8 mouse cellular contexts compared by ENCODE assay signal in the genomic region with DNA sequence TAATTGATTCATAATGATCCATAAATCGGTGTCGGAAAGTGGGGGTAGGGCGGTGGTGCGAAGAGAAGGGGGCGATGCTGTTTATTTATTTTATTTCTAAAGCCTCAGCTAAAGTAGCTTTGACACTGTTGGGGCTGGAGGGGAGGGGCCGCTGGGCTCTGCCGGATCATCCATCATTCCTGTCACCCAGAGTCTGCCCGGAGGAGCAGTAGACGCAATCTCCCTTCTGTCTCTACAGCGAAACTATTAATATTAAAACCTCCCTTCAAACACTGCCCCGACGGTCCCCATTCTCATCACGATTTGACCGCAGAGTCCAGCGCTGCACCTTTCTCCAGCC.
DNase-seq lines count a peak whose midpoint lies in the region; ATAC-seq and TF ChIP-seq lines count a peak whose summit lies in the region.

No protein-coding gene starts in this region.

- peak overlapping the region; percentile 26 for H3K4me3 ChIP-seq in hindbrain, embryonic 13.5 days
- peak overlapping the region; percentile 39 for H3K4me3 ChIP-seq in liver, embryonic 11.5 days (ENCODE audit: low read depth, low read length)
- 0 out of 2 replicates have a peak overlapping the region, but pooled peaks have one; percentile 1 for H3K4me3 ChIP-seq in small intestine, adult 2 months (ENCODE audit: low read depth, low read length)

- 1% methylated on average over 15 of the region's 15 CpGs for WGBS in hindbrain, embryonic 13.5 days
- under 1% methylated on average over 15 of the region's 15 CpGs for WGBS in liver, embryonic 11.5 days
- 9% methylated on average over 15 of the region's 15 CpGs for WGBS in small intestine, adult 2 months

- ATAC-seq in hindbrain, embryonic 13.5 days (ENCODE audit: low FRiP score): peak; percentile 72
- 0 out of 2 replicates have a peak, but pooled peaks have one; percentile 21 for ATAC-seq in liver, embryonic 11.5 days (replicated peaks; ENCODE audit: low FRiP score)
- no peak for ATAC-seq in granulocyte monocyte progenitor cell, adult 5-6 weeks (replicated peaks; ENCODE audit: poor library complexity, severe bottlenecking)

- H3K27me3 ChIP-seq in hindbrain, embryonic 13.5 days: peaks cover 6% of the 10 kb centered on the region; the same call in 1 of the 2 replicates
- peaks cover 50% of the 10 kb centered on the region for H3K27me3 ChIP-seq in liver, embryonic 11.5 days (replicated peaks; ENCODE audit: control insufficient read depth, insufficient read depth, low read length)
- H3K27me3 ChIP-seq in small intestine, adult 2 months (ENCODE audit: control insufficient read depth, insufficient read depth, low read length): peaks cover 53% of the 10 kb centered on the region

- H3K27ac ChIP-seq in hindbrain, embryonic 13.5 days: peak overlapping the region; percentile 96
- H3K27ac ChIP-seq in liver, embryonic 11.5 days (ENCODE audit: low read depth, low read length): no peak overlapping the region
- no peak overlapping the region for H3K27ac ChIP-seq in small intestine, adult 2 months (ENCODE audit: insufficient read depth, low read depth, low read length)

- H3K4me2 ChIP-seq in hindbrain, embryonic 13.5 days: peak overlapping the region; percentile 51
- peak overlapping the region; percentile 65 for H3K4me2 ChIP-seq in liver, embryonic 11.5 days

- TF ChIP-seq POLR2A in small intestine, adult 2 months (IDR thresholded peaks at IDR 0.05; ENCODE audit: low read depth, low read length): no peak

- no peak for TF ChIP-seq CTCF in small intestine, adult 2 months (IDR thresholded peaks at IDR 0.05; ENCODE audit: extremely low read depth, insufficient read length, insufficient replicate concordance, low read depth, low read length)

- peak; percentile 14 for DNase-seq in ovary, postnatal 36 days (ENCODE audit: low spot score)
- DNase-seq in ovary, adult 18-20 months (ENCODE audit: low spot score): no peak
- no peak for DNase-seq in liver, embryonic 11.5 days (ENCODE audit: low spot score)
- no peak for DNase-seq in left cerebral cortex, postnatal 14 days (ENCODE audit: low spot score in 2 of 2)
- DNase-seq in urinary bladder, adult 18-20 months (ENCODE audit: low spot score in 2 of 2): no peak

- intact Hi-C loops in left cerebral cortex, postnatal 14 days (cut with DNase I): no loop called here

- H3K9me3 ChIP-seq in hindbrain, embryonic 13.5 days: no peaks in the 10 kb centered on the region
- H3K9me3 ChIP-seq in liver, embryonic 11.5 days (ENCODE audit: control insufficient read depth, low read length): no peaks in the 10 kb centered on the region

- H3K36me3 ChIP-seq in hindbrain, embryonic 13.5 days: peaks cover 4% of the 10 kb centered on the region; the same call in 1 of the 2 replicates
- no peaks in the 10 kb centered on the region for H3K36me3 ChIP-seq in liver, embryonic 11.5 days (ENCODE audit: control insufficient read depth, insufficient read depth, low read length)
- no peaks in the 10 kb centered on the region for H3K36me3 ChIP-seq in small intestine, adult 2 months (ENCODE audit: control insufficient read depth, insufficient read depth, low read length)

- H3K4me1 ChIP-seq in hindbrain, embryonic 13.5 days (replicated peaks): peaks cover 50% of the 10 kb centered on the region
- H3K4me1 ChIP-seq in liver, embryonic 11.5 days (replicated peaks; ENCODE audit: control insufficient read depth, insufficient read depth, low read length): peaks cover 5% of the 10 kb centered on the region; the same call in 1 of the 2 replicates
- peaks cover 4% of the 10 kb centered on the region; the same call in 1 of the 2 replicates for H3K4me1 ChIP-seq in small intestine, adult 2 months (ENCODE audit: control insufficient read depth, insufficient read depth, insufficient read length, low read length)

- H3K9ac ChIP-seq in hindbrain, embryonic 13.5 days: peak overlapping the region; percentile 66; the same call in 1 of the 2 replicates
- H3K9ac ChIP-seq in liver, embryonic 11.5 days (ENCODE audit: low read depth, low read length): no peak overlapping the region
